Comparison of ENCODE assay signal across 22 mouse cellular contexts in genomic region chr6:82741518-82741880, GRCm38 (mm10). TPM values are rescaled to one million over a fixed set of nuclear protein-coding genes. Genes with fewer than 3 reads are reported as not detected.
A peak's percentile ranks its signal among the peaks of the same experiment; 100 is the strongest.
DNase-seq lines count a peak whose midpoint lies in the region; ATAC-seq and TF ChIP-seq lines count a peak whose summit lies in the region.
"Had no signal": no experiment of that assay in that cellular context is flagged by ENCODE, and none has a peak within 500 bp of the region (broad histone marks: within the 10 kb centered on the region; RNA-seq: fewer than 3 reads in every experiment).

No protein-coding gene starts in this region.

- H3K9me3 ChIP-seq in heart, embryonic 10.5 days = no peaks in the 10 kb centered on the region
- H3K9me3 ChIP-seq in lung, postnatal 0 days (ENCODE audit: low read length) = no peaks in the 10 kb centered on the region
- no peaks in the 10 kb centered on the region for H3K9me3 ChIP-seq in megakaryocyte, embryonic 14.5 days
- H3K9me3 ChIP-seq: embryonic facial prominence, embryonic 12.5 days; heart, embryonic 15.5 days; limb, embryonic 15.5 days; lung, embryonic 15.5 days; midbrain, embryonic 10.5 days; stomach, embryonic 15.5 days had no signal

- no peak for TF ChIP-seq CTCF in lung, postnatal 0 days (IDR thresholded peaks at IDR 0.05)
- no peak for TF ChIP-seq CTCF in bone marrow, adult 2 months (IDR thresholded peaks at IDR 0.05; ENCODE audit: control insufficient read depth, insufficient read depth, low read length)

- ATAC-seq in lung, postnatal 0 days = 0 out of 2 replicates have a peak, but pooled peaks have one; percentile 12
- ATAC-seq: activated CD4-positive, CD25-positive, alpha-beta regulatory T cell, adult 4 months; forebrain, embryonic 14.5 days; Patski had no signal

- H3K4me1 ChIP-seq in heart, embryonic 10.5 days = peaks cover 11% of the 10 kb centered on the region
- 0 out of 2 replicates have a peak, but pooled peaks cover 2% of the 10 kb centered on the region for H3K4me1 ChIP-seq in lung, postnatal 0 days (ENCODE audit: insufficient read depth, low read depth, low read length)
- no peaks in the 10 kb centered on the region; the same call in 1 of the 2 replicates for H3K4me1 ChIP-seq in bone marrow, adult 2 months (ENCODE audit: control insufficient read depth, insufficient read depth, low read length)
- H3K4me1 ChIP-seq in megakaryocyte, embryonic 14.5 days = peaks cover 67% of the 10 kb centered on the region
- H3K4me1 ChIP-seq: embryonic facial prominence, embryonic 12.5 days; midbrain, embryonic 10.5 days; stomach, embryonic 15.5 days had no signal

- H3K9ac ChIP-seq in lung, postnatal 0 days (replicated peaks; ENCODE audit: low read depth) = no peak overlapping the region
- H3K9ac ChIP-seq: embryonic facial prominence, embryonic 12.5 days; heart, embryonic 15.5 days; limb, embryonic 15.5 days; lung, embryonic 15.5 days; stomach, embryonic 15.5 days had no signal

- DNase-seq in heart, embryonic 10.5 days (ENCODE audit: low spot score) = no peak
- no peak for DNase-seq in heart, postnatal 14 days
- DNase-seq in lung, postnatal 0 days (ENCODE audit: low spot score) = peak; percentile 39
- DNase-seq in lung, postnatal 4 days = no peak
- DNase-seq in spleen, postnatal 14 days (ENCODE audit: low spot score in 2 of 2) = no peak
- DNase-seq in right cerebral cortex, adult 18-20 months = no peak
- DNase-seq: cerebellum, adult 8-10 months; gastrocnemius, postnatal 25 days; kidney, adult 18-20 months; kidney, postnatal 10 days; right cerebral cortex, postnatal 25 days had no signal

- intact Hi-C loops in heart, postnatal 14 days (cut with DNase I) = loop anchor here (2.0 to 10.0 kb wide), 2 partner anchors 229 to 333 kb away; partner anchors contain the start of genes Pcgf1 and Tlx2

- no peak overlapping the region for H3K4me2 ChIP-seq in lung, postnatal 0 days (replicated peaks; ENCODE audit: low read depth, low read length)
- H3K4me2 ChIP-seq: embryonic facial prominence, embryonic 12.5 days; heart, embryonic 15.5 days; limb, embryonic 15.5 days; lung, embryonic 15.5 days; stomach, embryonic 15.5 days had no signal

- H3K27ac ChIP-seq in heart, embryonic 10.5 days = peak overlapping the region; percentile 52; the same call in 1 of the 2 replicates
- H3K27ac ChIP-seq in lung, postnatal 0 days (ENCODE audit: low read length) = no peak overlapping the region
- H3K27ac ChIP-seq in bone marrow, adult 2 months (ENCODE audit: control insufficient read depth, insufficient read depth, low read depth, low read length, poor library complexity) = peak overlapping the region; percentile 38
- H3K27ac ChIP-seq: embryonic facial prominence, embryonic 12.5 days; limb, embryonic 15.5 days; lung, embryonic 15.5 days; midbrain, embryonic 10.5 days; stomach, embryonic 15.5 days had no signal

- TF ChIP-seq EP300 in lung, postnatal 0 days (IDR thresholded peaks at IDR 0.05) = no peak

- no peaks in the 10 kb centered on the region for H3K27me3 ChIP-seq in heart, embryonic 10.5 days (ENCODE audit: insufficient read depth, poor library complexity, severe bottlenecking)
- H3K27me3 ChIP-seq in lung, postnatal 0 days (replicated peaks; ENCODE audit: insufficient read depth, low read length) = no peaks in the 10 kb centered on the region
- no peaks in the 10 kb centered on the region for H3K27me3 ChIP-seq in megakaryocyte, embryonic 14.5 days (replicated peaks)
- H3K27me3 ChIP-seq: embryonic facial prominence, embryonic 12.5 days; heart, embryonic 15.5 days; limb, embryonic 15.5 days; lung, embryonic 15.5 days; Patski; stomach, embryonic 15.5 days had no signal

- peaks cover 79% of the 10 kb centered on the region for H3K36me3 ChIP-seq in heart, embryonic 10.5 days
- H3K36me3 ChIP-seq in lung, postnatal 0 days (ENCODE audit: insufficient read depth, low read length) = no peaks in the 10 kb centered on the region; the same call in 1 of the 2 replicates
- peaks cover 86% of the 10 kb centered on the region for H3K36me3 ChIP-seq in megakaryocyte, embryonic 14.5 days (replicated peaks; ENCODE audit: low read length)

- no peak for TF ChIP-seq POLR2A in bone marrow, adult 2 months (IDR thresholded peaks at IDR 0.05; ENCODE audit: borderline replicate concordance, control insufficient read depth, low read depth, low read length)

- 81% methylated on average over 5 of the region's 5 CpGs for WGBS in heart, embryonic 10.5 days
- WGBS in lung, postnatal 0 days = 53% methylated on average over 5 of the region's 5 CpGs
- WGBS in bone marrow, adult 2 months = 28% methylated on average over 5 of the region's 5 CpGs

- H3K4me3 ChIP-seq in heart, embryonic 10.5 days = no peak overlapping the region
- no peak overlapping the region for H3K4me3 ChIP-seq in lung, postnatal 0 days (ENCODE audit: low read depth, low read length)
- H3K4me3 ChIP-seq in bone marrow, adult 2 months (replicated peaks; ENCODE audit: control insufficient read depth, low read depth, low read length) = no peak overlapping the region
- H3K4me3 ChIP-seq in megakaryocyte, embryonic 14.5 days (replicated peaks) = peak overlapping the region; percentile 30
- H3K4me3 ChIP-seq: embryonic facial prominence, embryonic 12.5 days; heart, embryonic 15.5 days; limb, embryonic 15.5 days; lung, embryonic 15.5 days; midbrain, embryonic 10.5 days; stomach, embryonic 15.5 days had no signal

RNA-seq across cellular contexts. Expression of gene Hk2, which starts 32.8 kb away (rescaled TPM):
- 42.2 and 44.8 TPM in 2 replicates for polyA plus RNA-seq in heart, embryonic 10.5 days (2016; fragmentation: Nextera tagmentation; extraction: Ambion mirVana)
- total RNA-seq in heart, postnatal 14 days (2021) = 100 to 1,000 TPM; 206 to 212 TPM
- polyA plus RNA-seq in lung, postnatal 0 days (2015; fragmentation: Nextera tagmentation; extraction: Ambion mirVana) = 4.8 and 5.4 TPM in 2 replicates
- 6.8 and 33.9 TPM in 2 replicates for polyA plus RNA-seq in bone marrow, adult 2 months (2011; ENCODE audit: insufficient read depth, insufficient read length, low replicate concordance, missing spikeins)
- 7.6 and 8.6 TPM in 2 replicates for polyA plus RNA-seq in megakaryocyte, embryonic 14.5 days (2012; ENCODE audit: insufficient read depth, low replicate concordance)

RNA-seq across cellular contexts. Expression of gene Pole4, which starts 36.3 kb away (rescaled TPM):
- polyA plus RNA-seq in heart, embryonic 10.5 days (2016; fragmentation: Nextera tagmentation; extraction: Ambion mirVana) = 105 and 121 TPM in 2 replicates
- 10 to 100 TPM; 16.2 to 21.1 TPM for total RNA-seq in heart, postnatal 14 days (2021)
- 57.4 and 60.4 TPM in 2 replicates for polyA plus RNA-seq in lung, postnatal 0 days (2015; fragmentation: Nextera tagmentation; extraction: Ambion mirVana)
- 33.0 and 44.4 TPM in 2 replicates for polyA plus RNA-seq in bone marrow, adult 2 months (2011; ENCODE audit: insufficient read depth, insufficient read length, low replicate concordance, missing spikeins)
- polyA plus RNA-seq in megakaryocyte, embryonic 14.5 days (2012; ENCODE audit: insufficient read depth, low replicate concordance) = 10.4 and 62.9 TPM in 2 replicates
